Mouse (Mus musculus): Measurements from ENCODE around the gene Kcnh4. TPM values are rescaled to one million over a fixed set of nuclear protein-coding genes. Genes with fewer than 3 reads are reported as not detected.

Kcnh4 gene
- polyA plus RNA-seq, 1 experiment from 2014 or later = not detected

DNA sequence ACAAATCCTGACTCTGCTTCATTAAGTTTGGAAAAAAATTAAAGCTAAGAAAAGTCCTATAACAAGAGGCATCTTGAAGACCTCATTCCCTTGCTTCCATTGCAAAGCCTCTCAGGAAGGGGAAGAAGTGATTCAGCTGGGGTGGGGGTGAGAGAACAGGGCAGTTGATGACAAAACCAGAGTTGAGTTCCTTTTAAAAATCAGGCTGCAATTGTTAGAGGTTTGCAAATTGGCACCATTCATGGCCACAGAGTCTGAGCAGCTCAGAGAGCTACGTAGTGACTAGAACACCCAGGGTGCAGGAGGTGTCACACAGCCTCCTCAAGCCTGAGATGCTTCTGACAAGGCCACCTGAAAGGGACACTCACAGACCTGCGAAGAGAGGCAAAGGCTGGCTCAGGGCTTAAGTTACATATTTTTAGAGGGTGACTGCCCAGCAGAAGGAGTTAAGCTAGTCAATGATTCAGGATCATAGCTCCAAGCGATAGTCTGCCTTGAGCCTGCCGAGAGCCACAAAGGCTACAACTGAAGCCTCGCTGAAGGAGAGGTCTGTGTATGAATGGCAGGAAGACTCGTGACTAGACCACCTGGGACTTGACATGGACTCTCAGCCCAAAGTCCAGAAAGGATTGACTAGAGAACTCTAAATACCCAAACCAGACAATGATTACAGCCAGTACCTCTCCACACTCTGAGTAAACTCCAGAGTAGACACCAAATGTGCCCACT, 29.1 kb downstream of the Kcnh4 start:
- Histone ChIP-seq H3K27me3 (no peaks in the 10 kb centered on the region), H3K9me3 (replicated peaks) (no peaks in the 10 kb centered on the region), H3K36me3 (peaks cover 77% of the 10 kb centered on the region), H3K4me1 (replicated peaks) (peaks cover 89% of the 10 kb centered on the region), H3K4me2 (no peak overlapping the region), H3K9ac (peak overlapping the region; percentile 13; the same call in 1 of the 2 replicates), H3K4me3 (replicated peaks) (no peak overlapping the region), H3K27ac (peak overlapping the region; percentile 43; the same call in 1 of the 2 replicates)
- DNase-seq (no peak), ATAC-seq (ENCODE audit: low read depth) (no peak)
- WGBS (ENCODE audit: insufficient replicate concordance) = 76% methylated on average over 6 of the region's 6 CpGs

DNA sequence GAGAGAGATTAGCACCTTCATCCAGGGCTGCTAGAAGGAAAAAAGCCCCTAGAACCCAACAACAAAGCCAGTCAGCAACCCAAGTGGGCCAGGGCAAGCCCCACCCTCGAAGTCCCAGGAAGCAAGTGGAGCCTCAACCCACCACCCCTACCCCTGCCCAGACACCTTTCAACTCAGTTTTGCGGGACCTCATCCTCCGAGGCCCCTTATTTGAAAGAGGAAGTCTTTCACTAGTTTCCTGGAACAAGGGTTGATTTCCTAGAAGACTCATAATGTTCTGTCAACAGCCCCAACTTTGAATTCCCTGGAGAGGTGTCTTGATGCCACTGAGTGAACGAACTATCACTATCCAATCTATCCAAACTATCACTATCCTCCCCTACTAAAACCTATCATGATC, 29.8 kb downstream of the Kcnh4 start:
- peaks cover 74% of the 10 kb centered on the region for H3K36me3 ChIP-seq

DNA sequence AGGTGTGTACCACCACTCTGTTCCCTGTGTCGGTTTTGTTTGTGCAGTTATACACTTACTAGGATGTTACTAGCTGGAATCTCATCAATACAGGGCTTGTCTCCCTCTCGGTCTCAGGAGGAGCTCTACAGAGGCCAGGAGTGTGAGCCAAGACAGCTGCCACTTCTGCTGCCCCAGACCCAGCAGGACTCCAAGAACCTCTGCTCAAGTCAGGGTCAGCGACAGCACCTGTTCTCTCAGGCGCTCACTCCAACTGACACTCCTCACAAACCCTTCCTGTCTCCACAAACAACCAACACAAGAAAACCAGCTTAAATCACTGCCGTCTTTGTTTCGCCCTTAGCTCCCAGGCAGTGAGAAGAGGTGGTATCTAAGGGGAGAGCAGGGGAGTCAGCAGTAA, 31.1 kb downstream of the Kcnh4 start:
- Histone ChIP-seq H3K9me3 (replicated peaks) (no peaks in the 10 kb centered on the region), H3K4me3 (replicated peaks) (no peak overlapping the region), H3K36me3 (peaks cover 71% of the 10 kb centered on the region), H3K4me2 (no peak overlapping the region), H3K27ac (no peak overlapping the region), H3K27me3 (no peaks in the 10 kb centered on the region), H3K4me1 (replicated peaks) (peaks cover 88% of the 10 kb centered on the region), H3K9ac (no peak overlapping the region)
- 83% methylated on average over 6 of the region's 6 CpGs for WGBS (ENCODE audit: insufficient replicate concordance)
- no peak for DNase-seq
- no peak for ATAC-seq (ENCODE audit: low read depth)

More for the DNA sequence above, 29.8 kb downstream of the Kcnh4 start:
- 37% methylated on average over 4 of the region's 4 CpGs for WGBS (ENCODE audit: insufficient replicate concordance)
- Histone ChIP-seq H3K4me1 (replicated peaks) (peaks cover 89% of the 10 kb centered on the region), H3K9me3 (replicated peaks) (no peaks in the 10 kb centered on the region), H3K4me2 (no peak overlapping the region), H3K4me3 (replicated peaks) (no peak overlapping the region), H3K27me3 (no peaks in the 10 kb centered on the region), H3K9ac (peak overlapping the region; percentile 26; the same call in 1 of the 2 replicates), H3K27ac (no peak overlapping the region)
- ATAC-seq (ENCODE audit: low read depth) = no peak
- DNase-seq = no peak

DNA sequence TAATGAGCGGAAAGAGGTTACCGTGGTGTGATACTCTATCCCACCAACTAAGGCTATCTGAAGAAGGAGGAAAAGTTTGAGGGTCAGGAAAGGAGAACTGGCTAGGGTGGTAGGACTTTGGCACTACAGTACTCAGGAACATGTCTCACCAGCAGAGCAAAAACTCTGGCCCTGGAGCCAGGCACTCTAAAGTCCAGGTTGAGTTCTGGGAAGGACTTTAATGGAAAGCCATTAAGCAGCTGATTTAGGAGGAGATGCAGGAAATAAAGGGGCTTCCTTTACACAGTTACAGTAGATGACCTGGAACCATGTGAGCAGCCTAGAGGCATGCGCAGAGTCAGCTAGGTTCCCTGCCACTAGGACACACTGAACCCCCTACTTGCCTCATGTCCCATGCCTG, 32.5 kb downstream of the Kcnh4 start:
- H3K36me3 ChIP-seq = peaks cover 60% of the 10 kb centered on the region
- no peak for ATAC-seq (ENCODE audit: low read depth)
- no peak overlapping the region for H3K4me3 ChIP-seq (replicated peaks)
- H3K4me1 ChIP-seq (replicated peaks) = peaks cover 88% of the 10 kb centered on the region
- H3K9ac ChIP-seq = no peak overlapping the region
- H3K27me3 ChIP-seq = no peaks in the 10 kb centered on the region
- no peaks in the 10 kb centered on the region for H3K9me3 ChIP-seq (replicated peaks)
- no peak for DNase-seq
- no peak overlapping the region for H3K27ac ChIP-seq
- 90% methylated on average over 3 of the region's 3 CpGs for WGBS (ENCODE audit: insufficient replicate concordance)
- H3K4me2 ChIP-seq = no peak overlapping the region

DNA sequence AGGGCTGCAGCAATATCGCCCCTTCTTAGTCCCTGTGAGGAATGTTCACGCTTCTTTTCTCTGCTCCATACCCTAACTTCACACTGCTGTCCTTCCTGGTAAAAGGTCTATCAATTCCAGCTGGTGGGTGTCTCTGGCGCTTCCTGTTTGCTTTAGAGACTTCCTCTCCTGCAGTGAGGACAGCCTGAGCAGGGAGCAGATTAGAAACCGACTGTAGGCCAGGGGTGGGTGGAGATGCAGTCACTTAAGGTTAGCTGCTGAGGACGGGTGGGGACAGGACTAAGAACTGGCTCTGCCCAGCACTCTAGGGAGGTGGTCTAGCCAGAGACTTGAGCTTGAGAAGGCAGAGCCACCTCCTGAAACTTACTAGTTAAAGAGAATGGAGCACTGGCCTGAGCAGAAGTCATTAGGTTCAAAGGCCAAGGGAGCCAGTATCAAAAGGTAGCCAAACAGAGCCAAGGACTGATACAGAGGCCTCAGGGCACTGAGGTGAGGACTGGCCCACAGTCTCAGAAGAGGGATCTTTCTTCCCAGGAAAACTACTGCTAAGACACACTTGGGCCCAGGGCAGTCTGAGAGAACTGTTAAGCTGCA, 34.7 kb downstream of the Kcnh4 start:
- ATAC-seq (ENCODE audit: low read depth) (peak; percentile 43), DNase-seq (no peak)
- peaks cover 89% of the 10 kb centered on the region for H3K4me1 ChIP-seq (replicated peaks)
- peak overlapping the region; percentile 18; the same call in 1 of the 2 replicates for H3K4me2 ChIP-seq
- H3K9ac ChIP-seq = peak overlapping the region; percentile 31; the same call in 1 of the 2 replicates
- H3K27me3 ChIP-seq = no peaks in the 10 kb centered on the region
- H3K27ac ChIP-seq = peak overlapping the region; percentile 71
- WGBS (ENCODE audit: insufficient replicate concordance) = 18% methylated on average over 5 of the region's 5 CpGs
- H3K36me3 ChIP-seq = peaks cover 46% of the 10 kb centered on the region
- H3K4me3 ChIP-seq (replicated peaks) = no peak overlapping the region
- no peaks in the 10 kb centered on the region for H3K9me3 ChIP-seq (replicated peaks)

DNA sequence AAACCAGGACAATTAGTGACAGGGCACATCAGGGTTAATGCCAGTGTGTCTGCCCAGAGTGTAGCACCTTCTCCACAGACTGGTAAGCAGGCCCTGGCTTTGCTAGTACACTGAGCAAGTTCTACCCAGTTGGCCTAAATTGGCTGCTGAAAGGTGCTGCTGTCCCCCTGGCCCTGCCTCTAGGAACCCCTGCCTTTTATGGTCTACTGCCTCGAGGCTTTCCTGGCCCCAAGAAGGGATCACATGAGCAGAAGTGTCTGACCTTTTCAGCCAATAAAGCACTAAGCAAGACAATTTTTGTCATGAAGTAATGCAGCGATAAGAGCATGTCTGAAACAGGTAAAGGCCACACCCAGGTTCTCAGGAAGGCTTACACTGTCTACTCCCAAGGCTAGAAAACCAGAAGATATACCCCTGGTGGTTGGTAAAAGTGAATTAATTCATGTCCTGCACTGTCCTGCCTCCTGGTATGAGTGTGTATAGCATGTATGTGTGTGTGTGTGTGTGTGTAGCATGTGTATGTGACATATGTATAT, 37.2 kb downstream of the Kcnh4 start:
- Histone ChIP-seq H3K4me3 (replicated peaks) (no peak overlapping the region), H3K9ac (peak overlapping the region; percentile 51; the same call in 1 of the 2 replicates), H3K27ac (peak overlapping the region; percentile 80), H3K4me1 (replicated peaks) (peaks cover 71% of the 10 kb centered on the region), H3K4me2 (peak overlapping the region; percentile 25), H3K27me3 (no peaks in the 10 kb centered on the region), H3K36me3 (peaks cover 46% of the 10 kb centered on the region), H3K9me3 (replicated peaks) (no peaks in the 10 kb centered on the region)
- DNase-seq (no peak), ATAC-seq (ENCODE audit: low read depth) (0 out of 2 replicates have a peak, but pooled peaks have one; percentile 6)
- WGBS (ENCODE audit: insufficient replicate concordance) = 33% methylated on average over 2 of the region's 2 CpGs

DNA sequence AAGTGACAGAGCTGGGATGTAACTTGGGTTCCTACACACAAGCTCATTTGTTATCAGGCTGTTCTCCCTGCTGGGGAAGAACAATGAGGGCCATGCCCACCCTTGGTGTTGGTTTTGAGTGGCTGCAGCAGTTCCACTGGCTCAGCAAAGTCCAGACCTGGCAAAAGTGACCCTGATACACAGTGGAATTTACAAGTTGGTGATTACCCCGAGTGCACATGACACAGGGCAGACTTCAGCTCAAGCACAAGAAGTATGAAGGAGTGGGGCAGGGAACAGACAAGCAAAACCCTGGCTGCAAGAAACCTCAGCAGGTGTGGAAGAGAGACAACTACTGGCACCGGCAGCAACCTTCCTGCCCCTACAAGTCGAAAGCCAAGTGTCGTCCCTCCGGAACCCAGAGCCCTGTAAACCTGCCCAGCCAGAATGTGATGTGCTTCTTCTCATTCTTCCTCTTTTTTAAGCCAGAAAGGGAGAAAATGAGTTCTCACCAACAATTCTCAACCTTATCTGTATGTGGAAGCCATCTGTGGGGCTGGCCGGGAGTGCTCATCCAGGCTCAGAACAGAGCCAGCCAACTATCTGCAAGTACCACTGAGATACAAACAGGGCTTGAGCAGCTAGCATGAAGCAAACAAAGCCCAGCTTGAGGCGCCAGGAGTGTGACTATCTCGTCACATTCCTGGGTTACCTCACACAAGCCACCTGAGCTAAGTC, 37.8 kb downstream of the Kcnh4 start:
- 14% methylated on average over 8 of the region's 8 CpGs for WGBS (ENCODE audit: insufficient replicate concordance)
- peaks cover 66% of the 10 kb centered on the region for H3K4me1 ChIP-seq (replicated peaks)
- H3K9me3 ChIP-seq (replicated peaks) = no peaks in the 10 kb centered on the region
- no peak overlapping the region for H3K4me3 ChIP-seq (replicated peaks)
- no peaks in the 10 kb centered on the region for H3K27me3 ChIP-seq
- ATAC-seq (ENCODE audit: low read depth) (peak; percentile 72), DNase-seq (no peak)
- H3K36me3 ChIP-seq = peaks cover 46% of the 10 kb centered on the region
- peak overlapping the region; percentile 51; the same call in 1 of the 2 replicates for H3K9ac ChIP-seq
- H3K27ac ChIP-seq = peak overlapping the region; percentile 80
- H3K4me2 ChIP-seq = peak overlapping the region; percentile 25

DNA sequence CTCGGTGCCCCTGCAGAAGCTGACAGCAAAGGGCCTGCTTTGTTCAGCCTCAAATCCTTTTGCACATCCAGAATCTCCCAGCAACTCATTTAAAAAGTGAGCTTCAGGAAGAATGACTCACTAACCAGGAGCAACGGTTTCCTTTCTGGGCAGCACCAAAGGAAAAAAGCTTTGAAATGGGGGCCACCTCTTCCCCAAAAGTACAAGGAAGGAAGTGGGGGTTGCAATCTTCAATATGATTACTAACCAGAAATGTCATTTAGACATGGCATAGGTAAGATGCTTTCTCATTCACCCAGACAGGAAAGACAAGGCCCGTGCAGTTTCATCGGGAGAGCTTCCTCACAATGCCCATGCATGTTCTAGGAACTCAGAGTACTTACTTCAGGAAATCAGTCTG, 38.5 kb downstream of the Kcnh4 start:
- Histone ChIP-seq H3K4me3 (replicated peaks) (no peak overlapping the region), H3K4me1 (replicated peaks) (peaks cover 66% of the 10 kb centered on the region), H3K9ac (0 out of 2 replicates have a peak overlapping the region, but pooled peaks have one; percentile 10), H3K27ac (peak overlapping the region; percentile 80), H3K36me3 (peaks cover 53% of the 10 kb centered on the region), H3K4me2 (no peak overlapping the region), H3K27me3 (no peaks in the 10 kb centered on the region), H3K9me3 (replicated peaks) (no peaks in the 10 kb centered on the region)
- DNase-seq (no peak), ATAC-seq (ENCODE audit: low read depth) (no peak)
- WGBS (ENCODE audit: insufficient replicate concordance) = 22% methylated on average over 4 of the region's 4 CpGs

DNA sequence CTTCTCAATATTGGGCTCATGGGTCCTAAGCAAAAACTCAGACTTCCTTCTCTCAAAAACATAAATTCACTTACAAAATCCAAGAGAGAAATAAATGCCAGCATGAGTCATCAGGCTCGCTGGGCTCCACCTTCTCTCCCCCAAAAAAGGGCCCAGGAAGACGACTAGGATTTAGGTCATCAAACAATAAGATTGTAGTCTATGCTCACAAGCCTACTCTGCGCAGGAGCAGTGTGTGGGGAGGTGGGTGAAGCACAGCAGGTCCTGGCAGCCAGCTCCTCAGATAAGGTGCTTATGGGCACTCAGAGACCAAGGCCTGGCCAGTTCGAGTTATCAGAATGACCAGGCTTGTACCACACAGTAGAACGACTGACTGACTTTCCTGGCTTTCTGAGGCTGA, 39.4 kb downstream of the Kcnh4 start:
- ATAC-seq (ENCODE audit: low read depth) (no peak), DNase-seq (no peak)
- peaks cover 59% of the 10 kb centered on the region for H3K4me1 ChIP-seq (replicated peaks)
- no peak overlapping the region for H3K9ac ChIP-seq
- no peaks in the 10 kb centered on the region for H3K27me3 ChIP-seq
- no peak overlapping the region for H3K4me3 ChIP-seq (replicated peaks)
- H3K9me3 ChIP-seq (replicated peaks) = no peaks in the 10 kb centered on the region
- 32% methylated on average over 5 of the region's 5 CpGs for WGBS (ENCODE audit: insufficient replicate concordance)
- H3K36me3 ChIP-seq = peaks cover 62% of the 10 kb centered on the region
- no peak overlapping the region for H3K4me2 ChIP-seq
- H3K27ac ChIP-seq = peak overlapping the region; percentile 80

DNA sequence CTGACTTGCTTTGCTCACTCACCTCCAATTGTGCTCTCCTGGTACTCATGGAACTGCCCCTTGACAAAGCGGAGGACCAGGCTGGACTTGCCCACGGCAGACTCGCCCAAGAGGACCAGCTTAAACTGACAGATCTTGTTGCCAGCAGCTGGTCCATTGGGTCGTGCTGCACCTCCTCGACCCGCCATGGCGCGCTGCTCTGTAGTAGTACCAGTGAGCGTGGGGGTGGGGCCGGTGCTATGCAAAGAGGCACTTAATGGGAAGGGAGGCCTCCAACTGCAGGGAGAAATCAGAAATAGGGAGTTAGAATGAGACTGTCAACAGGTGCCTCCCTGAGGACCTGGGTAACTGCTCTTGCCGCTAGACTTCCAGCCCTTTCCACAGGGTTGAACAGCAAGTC, 39.8 kb downstream of the Kcnh4 start:
- DNase-seq (no peak), ATAC-seq (ENCODE audit: low read depth) (no peak)
- H3K4me3 ChIP-seq (replicated peaks) = no peak overlapping the region
- no peak overlapping the region for H3K4me2 ChIP-seq
- H3K9ac ChIP-seq = no peak overlapping the region
- H3K27ac ChIP-seq = 0 out of 2 replicates have a peak overlapping the region, but pooled peaks have one; percentile 80
- H3K9me3 ChIP-seq (replicated peaks) = no peaks in the 10 kb centered on the region
- peaks cover 63% of the 10 kb centered on the region for H3K36me3 ChIP-seq
- H3K4me1 ChIP-seq (replicated peaks) = peaks cover 59% of the 10 kb centered on the region
- no peaks in the 10 kb centered on the region for H3K27me3 ChIP-seq
- WGBS (ENCODE audit: insufficient replicate concordance) = 84% methylated on average over 11 of the region's 11 CpGs

DNA sequence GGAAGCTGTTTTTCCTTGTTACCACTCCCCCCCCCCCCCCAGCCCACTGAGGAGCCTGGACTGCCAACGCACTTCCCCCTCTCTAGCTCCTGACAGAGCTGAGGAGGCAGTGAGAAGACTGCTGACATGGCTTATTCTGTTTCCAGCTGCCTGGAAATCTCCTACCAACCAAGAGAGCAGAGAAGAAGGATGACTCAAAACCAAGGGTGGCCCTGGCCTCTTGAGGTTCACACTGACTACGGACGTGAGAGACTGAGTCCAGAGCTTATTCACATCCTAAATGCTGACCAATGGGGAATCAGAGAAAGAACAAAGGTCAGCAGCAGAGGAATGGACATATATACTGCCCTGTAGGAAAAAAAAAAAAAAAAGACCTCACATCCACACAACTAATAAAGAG, 40.4 kb downstream of the Kcnh4 start:
- no peak overlapping the region for H3K9ac ChIP-seq
- H3K27me3 ChIP-seq = no peaks in the 10 kb centered on the region
- H3K27ac ChIP-seq = no peak overlapping the region; the same call in 1 of the 2 replicates
- WGBS (ENCODE audit: insufficient replicate concordance) = 76% methylated on average over 3 of the region's 3 CpGs
- H3K4me1 ChIP-seq (replicated peaks) = peaks cover 59% of the 10 kb centered on the region
- no peak overlapping the region for H3K4me3 ChIP-seq (replicated peaks)
- peaks cover 61% of the 10 kb centered on the region for H3K36me3 ChIP-seq
- DNase-seq (no peak), ATAC-seq (ENCODE audit: low read depth) (no peak)
- no peaks in the 10 kb centered on the region for H3K9me3 ChIP-seq (replicated peaks)
- no peak overlapping the region for H3K4me2 ChIP-seq
